Mouse (Mus musculus) limb, embryonic 15.5 days (tissue): ENCODE measurements around the gene Tvp23b. TPM values are rescaled to one million over a fixed set of nuclear protein-coding genes. Genes with fewer than 3 reads are reported as not detected.

Experiments
- ATAC-seq: fragments of 200-750 bp; cut with Nextera tagmentation; 2 replicates; pipeline ENCODE4 v1.8.0; 2017; ENCODE audit warnings: low read depth, moderate TSS enrichment; ENCODE audit not compliant: insufficient number of reproducible peaks, low FRiP score, low TSS enrichment
- H3K27ac ChIP-seq: fragments of 300-500 bp; sonication (generic); 2 replicates; pipeline ENCODE4 v1.5.1; 2015; ENCODE audit warnings: moderate library complexity, mild to moderate bottlenecking, inconsistent platforms
- H3K27me3 ChIP-seq: fragments of 300-500 bp; sonication (generic); 2 replicates; pipeline ENCODE4 v1.6.1; 2015; ENCODE audit warnings: inconsistent platforms
- H3K36me3 ChIP-seq: fragments of 300-500 bp; sonication (generic); 2 replicates; pipeline ENCODE4 v1.6.1; 2015; ENCODE audit warnings: inconsistent platforms
- H3K4me1 ChIP-seq: fragments of 300-500 bp; sonication (generic); 2 replicates; pipeline ENCODE4 v1.6.1; 2015; ENCODE audit warnings: inconsistent platforms
- H3K4me2 ChIP-seq: fragments of 300-500 bp; sonication (generic); 2 replicates; pipeline ENCODE4 v1.6.1; 2015; ENCODE audit warnings: mild to moderate bottlenecking, inconsistent platforms
- H3K4me3 ChIP-seq: fragments of 300-500 bp; sonication (generic); 2 replicates; pipeline ENCODE4 v1.5.1; 2015; ENCODE audit warnings: mild to moderate bottlenecking, inconsistent platforms
- H3K9ac ChIP-seq: fragments of 300-500 bp; sonication (generic); 2 replicates; pipeline ENCODE4 v1.6.1; 2015; ENCODE audit warnings: inconsistent platforms
- H3K9me3 ChIP-seq: fragments of 300-500 bp; sonication (generic); 2 replicates; pipeline ENCODE4 v1.6.1; 2016; ENCODE audit warnings: inconsistent platforms
- WGBS: fragments of 180-500 bp; shearing (Covaris S2); methylation state at CpG from one replicate; pipeline ENCODE4 v1.1.7; 2015; 5-methylcytosine and 5-hydroxymethylcytosine counted together
- polyA plus RNA-seq: library from polyadenylated mRNA; unstranded; fragments of >200 nt; fragmentation: Nextera tagmentation; extraction: Ambion mirVana; gene quantifications from 2 replicates; pipeline ENCODE4 v1.2.1, GENCODE M21; 2015

The Tvp23b gene
- polyA plus RNA-seq, 1 experiment from 2014 or later: 82.1 TPM

DNA sequence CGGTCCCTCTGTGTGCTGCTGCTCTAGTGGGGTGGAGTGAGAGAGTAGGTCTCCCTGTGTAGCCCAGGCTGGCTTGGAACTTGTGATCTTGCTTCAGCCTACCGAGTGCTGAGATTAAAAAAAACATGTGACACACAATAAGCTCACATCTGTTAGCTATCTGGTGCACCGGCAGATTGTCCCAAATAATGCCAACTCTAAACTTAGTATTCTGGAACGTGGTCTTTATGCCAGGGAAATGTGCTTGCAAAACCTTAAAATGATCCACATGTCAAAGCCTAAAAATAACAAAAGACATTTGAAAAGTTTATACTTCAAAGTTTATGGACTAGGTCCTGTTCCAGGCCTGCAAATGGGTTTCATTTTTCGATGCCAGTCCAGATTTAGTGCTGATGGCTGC is 10.1 kb upstream of the Tvp23b start:
- 49% methylated on average over 5 of the region's 5 CpGs for WGBS
- H3K9me3 ChIP-seq: no peaks in the 10 kb centered on the region
- no peak overlapping the region for H3K4me3 ChIP-seq

DNA sequence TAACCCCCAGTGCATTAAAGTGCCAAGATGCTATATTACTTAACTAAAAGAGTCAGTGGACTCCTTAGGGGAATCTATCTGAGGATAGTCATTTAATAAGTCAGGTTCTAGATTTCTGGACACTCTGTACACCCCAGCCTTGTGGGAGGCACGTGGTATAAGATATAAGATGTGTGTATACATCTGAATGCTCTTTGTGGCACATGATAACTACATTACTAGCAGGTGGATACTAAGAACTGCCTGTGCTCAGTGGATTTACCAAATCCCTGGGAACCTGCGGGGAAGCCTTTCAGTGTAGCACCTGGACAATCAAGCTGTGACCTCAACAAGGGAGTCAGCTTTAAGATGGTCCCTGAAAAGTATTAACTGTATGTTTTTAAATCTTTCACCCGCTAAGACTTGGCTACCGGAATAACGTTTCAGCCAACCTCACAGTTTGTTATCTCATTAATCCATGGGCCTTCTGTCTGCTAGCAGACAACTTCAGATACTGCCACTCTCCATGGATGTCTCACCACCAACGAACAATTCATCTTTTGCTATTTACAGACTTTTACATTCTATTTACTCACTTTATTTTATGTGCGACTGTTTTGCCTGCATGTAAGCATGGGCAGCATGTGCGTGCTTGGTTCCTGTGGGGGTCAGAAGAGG is 9.4 kb upstream of the Tvp23b start:
- 76% methylated on average over 8 of the region's 8 CpGs for WGBS
- Histone ChIP-seq H3K9ac (no peak overlapping the region), H3K27me3 (no peaks in the 10 kb centered on the region), H3K36me3 (no peaks in the 10 kb centered on the region), H3K27ac (no peak overlapping the region), H3K9me3 (no peaks in the 10 kb centered on the region), H3K4me3 (no peak overlapping the region), H3K4me2 (no peak overlapping the region), H3K4me1 (0 out of 2 replicates have a peak, but pooled peaks cover 7% of the 10 kb centered on the region)
- ATAC-seq: no peak

More for the DNA sequence above, 10.1 kb upstream of the Tvp23b start:
- Histone ChIP-seq H3K9ac (no peak overlapping the region), H3K36me3 (no peaks in the 10 kb centered on the region), H3K27me3 (no peaks in the 10 kb centered on the region), H3K27ac (peak overlapping the region; percentile 12; the same call in 1 of the 2 replicates), H3K4me2 (no peak overlapping the region), H3K4me1 (0 out of 2 replicates have a peak, but pooled peaks cover 7% of the 10 kb centered on the region)
- ATAC-seq: no peak

DNA sequence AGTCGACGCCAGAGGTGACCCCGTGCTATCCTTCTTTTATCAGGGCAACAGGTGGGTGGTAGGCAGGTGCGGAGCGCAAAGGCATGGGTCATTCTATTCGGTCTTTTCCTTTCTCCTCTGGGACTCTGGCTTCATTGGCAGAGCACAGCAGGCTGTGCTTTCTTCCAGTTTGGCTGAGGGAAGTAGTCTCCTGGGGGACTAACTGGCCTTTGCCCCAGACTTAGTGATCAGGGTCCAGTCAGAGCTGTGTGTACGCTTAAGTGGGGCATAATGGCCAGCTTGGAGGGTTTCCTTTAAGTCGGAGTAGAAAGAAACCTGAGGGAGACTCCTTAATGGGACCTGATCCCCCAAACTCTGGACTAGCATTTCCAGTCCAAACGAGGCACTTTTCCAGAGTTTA is 5.8 kb upstream of the Tvp23b start:
- Histone ChIP-seq H3K27ac (no peak overlapping the region), H3K4me2 (no peak overlapping the region), H3K9ac (no peak overlapping the region), H3K9me3 (no peaks in the 10 kb centered on the region), H3K36me3 (no peaks in the 10 kb centered on the region), H3K4me3 (no peak overlapping the region), H3K27me3 (no peaks in the 10 kb centered on the region), H3K4me1 (0 out of 2 replicates have a peak, but pooled peaks cover 7% of the 10 kb centered on the region)
- ATAC-seq: no peak
- WGBS: 75% methylated on average over 9 of the region's 9 CpGs

DNA sequence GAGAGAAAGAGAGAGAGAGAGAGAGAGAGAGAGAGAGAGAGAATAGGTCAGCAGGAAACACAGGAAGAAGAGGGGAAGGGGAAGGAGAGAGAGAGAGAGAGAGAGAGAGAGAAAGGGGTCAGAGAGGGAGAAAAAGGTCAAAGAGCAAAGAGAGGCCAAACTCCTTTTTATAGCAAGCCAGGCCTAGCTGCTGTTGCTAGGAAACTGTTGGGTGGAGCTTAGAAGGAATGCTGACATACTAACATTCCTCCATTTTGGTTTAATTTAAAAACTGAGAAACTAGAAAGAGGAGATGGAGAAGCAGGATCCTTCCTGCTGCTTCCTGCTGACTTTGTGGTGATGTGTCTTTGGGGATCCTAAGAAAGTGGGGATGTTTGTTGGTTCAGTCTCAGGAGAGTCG is 3.6 kb upstream of the Tvp23b start:
- H3K9me3 ChIP-seq: no peaks in the 10 kb centered on the region
- no peak for ATAC-seq
- no peak overlapping the region for H3K4me3 ChIP-seq
- H3K9ac ChIP-seq: no peak overlapping the region
- peaks cover 8% of the 10 kb centered on the region; the same call in 1 of the 2 replicates for H3K4me1 ChIP-seq
- H3K4me2 ChIP-seq: no peak overlapping the region
- H3K36me3 ChIP-seq: no peaks in the 10 kb centered on the region
- H3K27ac ChIP-seq: no peak overlapping the region
- H3K27me3 ChIP-seq: no peaks in the 10 kb centered on the region
- WGBS: 82% methylated on average over 1 of the region's 1 CpGs

GRCm38 (mm10) chr11:62876445-62876844 is 2.8 kb upstream of the Tvp23b start:
- H3K9ac ChIP-seq: no peak overlapping the region
- H3K9me3 ChIP-seq: no peaks in the 10 kb centered on the region
- H3K27ac ChIP-seq: no peak overlapping the region
- peaks cover 9% of the 10 kb centered on the region; the same call in 1 of the 2 replicates for H3K4me1 ChIP-seq
- ATAC-seq: no peak
- H3K36me3 ChIP-seq: no peaks in the 10 kb centered on the region
- WGBS: 72% methylated on average over 4 of the region's 4 CpGs
- no peak overlapping the region for H3K4me2 ChIP-seq
- no peak overlapping the region for H3K4me3 ChIP-seq
- no peaks in the 10 kb centered on the region for H3K27me3 ChIP-seq

DNA sequence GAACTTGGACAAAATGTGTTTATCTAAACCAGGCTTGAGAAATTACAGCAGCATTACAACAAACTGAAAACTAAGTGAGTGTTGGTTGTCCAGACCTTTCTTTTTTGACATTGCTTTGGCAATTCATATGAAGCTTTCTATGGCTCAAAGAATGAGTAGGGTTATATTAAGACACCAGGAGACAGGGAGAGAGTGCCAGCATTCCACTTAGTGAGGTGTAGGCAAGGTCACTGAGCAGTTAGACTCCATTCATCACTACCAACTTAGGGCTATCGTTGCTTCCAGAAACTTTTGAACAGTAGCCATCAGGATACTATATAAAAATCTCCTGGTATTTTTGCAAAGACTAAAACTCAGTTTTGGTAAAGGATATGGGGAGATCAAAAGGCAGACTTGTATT is 1.9 kb upstream of the Tvp23b start:
- no peak overlapping the region for H3K4me3 ChIP-seq
- no peaks in the 10 kb centered on the region for H3K9me3 ChIP-seq
- no peak for ATAC-seq
- no peak overlapping the region for H3K4me2 ChIP-seq
- H3K9ac ChIP-seq: no peak overlapping the region
- no peaks in the 10 kb centered on the region for H3K27me3 ChIP-seq
- H3K27ac ChIP-seq: no peak overlapping the region
- peaks cover 4% of the 10 kb centered on the region; the same call in 1 of the 2 replicates for H3K36me3 ChIP-seq
- 84% methylated on average over 1 of the region's 1 CpGs for WGBS
- H3K4me1 ChIP-seq: peaks cover 9% of the 10 kb centered on the region; the same call in 1 of the 2 replicates

DNA sequence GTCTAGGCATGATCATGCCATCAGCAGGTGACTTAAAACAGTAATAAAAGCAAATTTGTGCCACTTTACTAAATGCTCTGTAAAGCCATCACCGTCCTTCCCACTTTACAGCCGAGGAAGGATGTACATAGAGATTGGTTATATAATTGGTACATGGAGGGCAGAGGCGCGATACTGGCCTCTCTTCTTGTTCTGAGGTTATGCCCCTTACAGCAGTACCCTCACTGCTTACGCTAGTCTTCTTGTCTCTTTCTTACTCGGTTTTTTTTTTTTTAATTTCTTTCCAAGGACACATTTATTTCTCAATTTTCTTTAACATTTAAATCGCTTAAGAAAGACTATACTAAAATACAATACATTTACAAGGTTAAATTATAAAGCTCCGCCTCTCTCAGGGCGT is 527 bp upstream of the Tvp23b start:
- H3K9me3 ChIP-seq: no peaks in the 10 kb centered on the region
- peaks cover 9% of the 10 kb centered on the region; the same call in 1 of the 2 replicates for H3K4me1 ChIP-seq
- ATAC-seq: no peak
- H3K4me2 ChIP-seq: peak overlapping the region; percentile 61
- H3K27me3 ChIP-seq: no peaks in the 10 kb centered on the region
- peak overlapping the region; percentile 92 for H3K27ac ChIP-seq
- peaks cover 15% of the 10 kb centered on the region; the same call in 1 of the 2 replicates for H3K36me3 ChIP-seq
- WGBS: 25% methylated on average over 9 of the region's 9 CpGs
- H3K9ac ChIP-seq: no peak overlapping the region
- peak overlapping the region; percentile 87 for H3K4me3 ChIP-seq

GRCm38 (mm10) chr11:62883407-62883806 is 4.2 kb downstream of the Tvp23b start:
- Histone ChIP-seq H3K9me3 (no peaks in the 10 kb centered on the region), H3K4me3 (no peak overlapping the region), H3K27ac (no peak overlapping the region), H3K4me2 (no peak overlapping the region), H3K27me3 (no peaks in the 10 kb centered on the region), H3K36me3 (peaks cover 53% of the 10 kb centered on the region), H3K9ac (no peak overlapping the region), H3K4me1 (peaks cover 9% of the 10 kb centered on the region; the same call in 1 of the 2 replicates)
- no peak for ATAC-seq
- 90% methylated on average over 8 of the region's 8 CpGs for WGBS

GRCm38 (mm10) chr11:62885323-62885722 is 6.1 kb downstream of the Tvp23b start:
- H3K27ac ChIP-seq: no peak overlapping the region
- H3K9me3 ChIP-seq: no peaks in the 10 kb centered on the region
- ATAC-seq: no peak
- H3K36me3 ChIP-seq: peaks cover 70% of the 10 kb centered on the region
- no peak overlapping the region for H3K4me3 ChIP-seq
- H3K4me1 ChIP-seq: peaks cover 4% of the 10 kb centered on the region; the same call in 1 of the 2 replicates
- no peaks in the 10 kb centered on the region for H3K27me3 ChIP-seq
- WGBS: 83% methylated on average over 5 of the region's 5 CpGs
- H3K4me2 ChIP-seq: no peak overlapping the region
- no peak overlapping the region for H3K9ac ChIP-seq

- Histone ChIP-seq H3K36me3 (peaks cover 74% of the 10 kb centered on the region), H3K27me3 (no peaks in the 10 kb centered on the region), H3K4me2 (no peak overlapping the region), H3K4me3 (no peak overlapping the region), H3K9ac (no peak overlapping the region), H3K27ac (no peak overlapping the region), H3K9me3 (no peaks in the 10 kb centered on the region), H3K4me1 (0 out of 2 replicates have a peak, but pooled peaks cover 3% of the 10 kb centered on the region)
- no peak for ATAC-seq
- WGBS: 79% methylated on average over 4 of the region's 4 CpGs
Observed at GRCm38 (mm10) chr11:62890796-62891195, 11.5 kb downstream of the Tvp23b start.

DNA sequence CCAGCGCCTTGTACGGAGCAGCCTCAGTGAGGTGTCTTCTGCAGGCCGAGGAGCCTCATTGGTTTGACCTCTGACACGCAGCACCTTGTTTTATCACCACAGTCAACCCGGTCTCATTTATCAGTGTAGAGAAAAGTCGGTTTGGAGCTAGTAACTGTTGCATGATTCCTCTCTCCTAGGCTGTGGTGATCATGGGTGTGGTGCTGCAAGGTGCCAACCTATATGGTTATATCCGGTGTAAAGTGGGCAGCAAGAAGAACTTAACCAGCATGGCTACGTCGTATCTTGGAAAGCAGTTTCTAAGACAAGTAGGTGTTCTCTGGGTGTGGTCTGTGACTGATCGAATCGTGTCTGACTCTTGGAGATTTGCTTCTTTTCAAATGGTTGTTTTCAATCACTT is 12.5 kb downstream of the Tvp23b start:
- no peak overlapping the region for H3K9ac ChIP-seq
- no peak overlapping the region for H3K4me2 ChIP-seq
- H3K27ac ChIP-seq: no peak overlapping the region
- H3K4me3 ChIP-seq: no peak overlapping the region
- no peaks in the 10 kb centered on the region for H3K27me3 ChIP-seq
- no peaks in the 10 kb centered on the region for H3K9me3 ChIP-seq
- 0 out of 2 replicates have a peak, but pooled peaks cover 3% of the 10 kb centered on the region for H3K4me1 ChIP-seq
- peaks cover 76% of the 10 kb centered on the region for H3K36me3 ChIP-seq
- no peak for ATAC-seq
- 91% methylated on average over 11 of the region's 11 CpGs for WGBS

DNA sequence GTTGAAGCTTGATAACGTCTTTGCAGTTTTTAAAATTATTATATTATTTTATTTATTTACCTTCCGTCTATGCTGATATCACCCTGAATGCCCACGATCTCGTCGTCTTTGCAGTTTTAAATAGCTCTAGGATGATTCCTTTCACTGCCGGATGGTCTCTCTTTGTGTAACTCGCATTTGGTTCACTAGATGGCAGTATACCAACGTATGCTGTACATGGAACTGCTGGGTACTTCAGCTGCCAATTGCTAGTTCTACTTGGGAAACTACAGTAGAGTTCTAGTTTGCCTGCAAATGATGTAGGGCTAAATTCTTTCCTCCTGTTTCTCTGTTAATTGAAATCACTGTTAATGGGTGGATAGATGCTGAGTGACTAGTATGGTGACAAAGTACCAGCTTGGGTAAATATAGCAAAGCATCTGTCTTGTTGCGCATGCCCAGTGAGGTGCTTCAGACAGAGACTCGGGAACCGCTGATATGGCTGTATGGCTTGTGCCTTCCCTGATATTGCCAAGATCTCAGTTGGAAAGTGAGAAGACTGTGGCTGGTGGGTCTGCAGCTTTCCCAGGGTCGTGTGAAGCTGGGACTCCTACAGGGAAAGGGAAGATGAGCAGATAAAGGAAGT is 22.6 kb downstream of the Tvp23b start:
- Histone ChIP-seq H3K9ac (no peak overlapping the region), H3K4me1 (no peaks in the 10 kb centered on the region), H3K36me3 (peaks cover under 1% of the 10 kb centered on the region), H3K4me3 (no peak overlapping the region), H3K9me3 (no peaks in the 10 kb centered on the region), H3K27ac (no peak overlapping the region), H3K4me2 (no peak overlapping the region), H3K27me3 (no peaks in the 10 kb centered on the region)
- ATAC-seq: no peak
- WGBS: 31% methylated on average over 12 of the region's 12 CpGs
